Mouse (Mus musculus): ENCODE measurements around the gene Anxa6.

Anxa6 gene

GRCm38 (mm10) chr11:55031211-55031990, 1.8 kb downstream of the Anxa6 start:
- peak; percentile 50 for DNase-seq (ENCODE audit: low spot score)

GRCm38 (mm10) chr11:55028509-55028908, 4.7 kb downstream of the Anxa6 start:
- DNase-seq (ENCODE audit: low spot score), result no peak

GRCm38 (mm10) chr11:55027204-55027855, 5.9 kb downstream of the Anxa6 start:
- no peak for DNase-seq (ENCODE audit: low spot score)

- DNase-seq (ENCODE audit: low spot score), result peak; percentile 29
Measured at GRCm38 (mm10) chr11:55025896-55026295, 7.3 kb downstream of the Anxa6 start.

- no peak for DNase-seq (ENCODE audit: low spot score)
Measured at GRCm38 (mm10) chr11:55023583-55023982, 9.7 kb downstream of the Anxa6 start.

- peak; percentile 87 for DNase-seq (ENCODE audit: low spot score)
Measured at GRCm38 (mm10) chr11:55023049-55023564, 10.1 kb downstream of the Anxa6 start.

- DNase-seq (ENCODE audit: low spot score), result no peak
Measured at GRCm38 (mm10) chr11:55022508-55022907, 10.7 kb downstream of the Anxa6 start.

- DNase-seq (ENCODE audit: low spot score), result peak; percentile 66
Measured at GRCm38 (mm10) chr11:55021859-55022258, 11.4 kb downstream of the Anxa6 start.

GRCm38 (mm10) chr11:55021458-55021857, 11.8 kb downstream of the Anxa6 start:
- DNase-seq (ENCODE audit: low spot score), result no peak

- DNase-seq (ENCODE audit: low spot score), result no peak
Measured at GRCm38 (mm10) chr11:55019711-55020110, 13.5 kb downstream of the Anxa6 start.

GRCm38 (mm10) chr11:55018034-55018433, 15.2 kb downstream of the Anxa6 start:
- no peak for DNase-seq (ENCODE audit: low spot score)

- DNase-seq (ENCODE audit: low spot score), result no peak
Measured at GRCm38 (mm10) chr11:55017201-55017600, 16.0 kb downstream of the Anxa6 start.

GRCm38 (mm10) chr11:55016758-55017157, 16.5 kb downstream of the Anxa6 start:
- peak; percentile 79 for DNase-seq (ENCODE audit: low spot score)

GRCm38 (mm10) chr11:55015831-55016241, 17.4 kb downstream of the Anxa6 start:
- peak; percentile 79 for DNase-seq (ENCODE audit: low spot score)

GRCm38 (mm10) chr11:55015264-55015663, 18.0 kb downstream of the Anxa6 start:
- peak; percentile 48 for DNase-seq (ENCODE audit: low spot score)

- no peak for DNase-seq (ENCODE audit: low spot score)
Measured at GRCm38 (mm10) chr11:55013802-55014201, 19.4 kb downstream of the Anxa6 start.

- DNase-seq (ENCODE audit: low spot score), result peak; percentile 28
Measured at GRCm38 (mm10) chr11:55012551-55013521, 20.4 kb downstream of the Anxa6 start.

- no peak for DNase-seq (ENCODE audit: low spot score)
Measured at GRCm38 (mm10) chr11:55011440-55011839, 21.8 kb downstream of the Anxa6 start.

- DNase-seq (ENCODE audit: low spot score), result no peak
Measured at GRCm38 (mm10) chr11:55008230-55008629, 25.0 kb downstream of the Anxa6 start.

- DNase-seq (ENCODE audit: low spot score), result no peak
Measured at GRCm38 (mm10) chr11:55005684-55006083, 27.6 kb downstream of the Anxa6 start.

GRCm38 (mm10) chr11:55004970-55005502, 28.2 kb downstream of the Anxa6 start:
- DNase-seq (ENCODE audit: low spot score), result no peak

GRCm38 (mm10) chr11:54998708-54999107, 34.5 kb downstream of the Anxa6 start:
- DNase-seq (ENCODE audit: low spot score), result no peak
